Mouse (Mus musculus): ENCODE results near the gene Rbm6.

The Rbm6 gene

DNA sequence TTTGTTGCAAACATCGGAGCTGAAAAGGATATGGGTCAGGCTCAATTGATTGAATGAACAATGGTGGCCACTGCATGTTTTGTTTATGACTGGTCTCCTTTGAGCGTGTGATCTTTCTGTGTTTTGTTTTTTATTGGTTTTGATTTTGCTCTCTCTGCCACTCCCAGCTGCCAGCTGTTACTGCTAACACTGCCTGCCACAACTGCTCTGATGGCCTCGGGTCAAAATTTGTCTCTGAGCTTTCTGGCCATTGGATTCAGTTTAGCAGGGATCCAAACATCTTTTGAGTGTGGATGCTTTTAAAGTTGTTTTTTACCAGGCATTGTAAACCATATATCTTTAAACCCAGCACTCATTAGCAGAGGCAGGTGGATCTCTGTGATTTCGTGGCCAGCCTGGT, 7.4 kb upstream of the Rbm6 start:
- DNase-seq (ENCODE audit: low spot score in 2 of 2) = no peak

DNA sequence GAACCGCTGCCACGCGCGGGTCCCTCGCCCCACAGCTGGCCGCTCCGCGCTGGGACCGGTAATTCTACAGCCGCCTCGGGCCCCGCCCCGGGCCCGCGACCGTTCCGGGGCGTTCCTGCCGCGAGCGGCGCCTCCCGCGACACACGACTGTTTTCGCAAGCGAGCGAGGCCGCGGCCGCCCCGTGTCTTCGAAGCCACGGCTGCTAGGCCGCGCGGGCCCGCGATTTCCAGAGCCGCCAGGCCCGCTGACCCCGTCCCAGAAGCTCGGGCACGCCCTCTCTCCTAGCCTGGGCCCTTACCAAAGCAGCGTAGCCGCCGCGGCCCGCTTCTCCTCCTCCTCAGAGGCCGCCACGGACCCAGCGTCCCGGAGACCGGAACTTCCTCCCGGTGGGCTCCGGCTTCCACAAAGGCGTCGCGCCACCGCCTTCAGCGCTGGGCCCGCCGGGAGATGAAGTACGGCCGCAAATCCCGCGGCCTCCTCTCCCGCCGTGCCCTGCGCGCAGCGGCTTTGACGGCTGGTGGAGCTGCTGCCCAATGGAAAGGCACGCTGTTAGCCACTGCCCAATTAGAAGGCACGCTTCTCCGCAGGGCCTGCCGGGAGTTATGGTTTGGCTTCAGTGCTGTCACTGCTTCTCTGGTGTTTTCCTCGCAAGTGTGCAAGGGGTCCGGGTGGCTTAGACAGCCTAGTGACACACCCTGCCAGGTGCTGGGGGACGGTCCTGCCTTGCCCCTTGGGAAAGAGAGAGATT, 513 bp downstream of the Rbm6 start:
- peak; percentile 67 to 92 for DNase-seq (ENCODE audit: low spot score in 2 of 2)

DNA sequence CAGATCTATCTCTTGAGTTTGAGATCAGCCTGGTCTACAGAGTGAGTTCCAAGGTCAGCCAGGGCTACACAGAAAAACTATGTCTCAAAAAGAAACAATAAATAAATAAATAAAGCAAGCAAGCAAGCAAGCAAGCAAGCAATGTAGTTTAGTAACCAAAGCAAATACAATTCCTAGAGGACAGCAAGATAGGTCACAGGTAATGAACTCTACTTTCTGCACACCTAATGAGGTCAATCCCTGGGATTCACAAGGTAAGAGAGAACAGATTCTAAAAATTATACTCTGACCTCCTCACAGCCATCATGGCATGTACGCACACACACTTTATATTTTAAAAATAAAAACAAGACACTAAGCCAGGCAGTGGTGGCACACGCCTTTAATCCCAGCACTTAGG, 7.0 kb downstream of the Rbm6 start:
- DNase-seq (ENCODE audit: low spot score in 2 of 2) = no peak

DNA sequence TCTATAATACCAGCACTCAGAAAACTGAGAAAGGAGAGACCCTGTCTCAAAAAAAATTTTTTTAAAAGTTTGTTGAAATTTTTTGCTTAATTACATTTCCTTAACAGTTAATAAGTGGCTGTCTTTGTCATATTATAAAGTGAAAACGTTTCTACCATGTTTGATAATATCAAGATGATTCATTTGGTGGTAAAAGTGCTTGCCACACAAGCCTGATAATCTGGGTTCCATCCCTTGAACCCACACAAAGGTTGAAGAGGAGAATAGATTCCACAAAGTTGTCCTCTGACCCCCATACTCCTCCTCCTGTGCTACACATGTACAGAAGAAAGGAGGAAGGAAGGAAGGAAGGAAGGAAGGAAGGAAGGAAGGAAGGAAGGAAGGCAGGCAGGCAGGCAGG, 8.5 kb downstream of the Rbm6 start:
- DNase-seq (ENCODE audit: low spot score in 2 of 2) = no peak

DNA sequence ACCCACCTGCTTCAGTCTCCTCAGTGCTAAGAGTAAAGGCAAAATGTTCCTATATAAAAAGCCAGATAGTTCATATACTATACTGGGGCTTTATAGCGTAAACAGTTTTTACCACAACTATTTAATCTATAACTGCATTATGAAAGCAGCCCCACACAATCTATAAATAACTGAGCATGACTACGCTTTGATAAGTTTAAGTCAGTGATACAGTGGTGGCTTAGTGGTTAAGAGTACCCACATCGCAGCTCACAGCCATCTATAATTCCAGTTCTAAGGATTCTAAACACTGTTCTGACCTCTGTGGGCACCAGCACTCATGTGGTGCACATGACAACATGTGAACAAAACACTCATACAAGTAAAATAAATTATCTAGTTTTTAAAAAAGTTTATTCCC, 14.7 kb downstream of the Rbm6 start:
- no peak for DNase-seq (ENCODE audit: low spot score in 2 of 2)

DNA sequence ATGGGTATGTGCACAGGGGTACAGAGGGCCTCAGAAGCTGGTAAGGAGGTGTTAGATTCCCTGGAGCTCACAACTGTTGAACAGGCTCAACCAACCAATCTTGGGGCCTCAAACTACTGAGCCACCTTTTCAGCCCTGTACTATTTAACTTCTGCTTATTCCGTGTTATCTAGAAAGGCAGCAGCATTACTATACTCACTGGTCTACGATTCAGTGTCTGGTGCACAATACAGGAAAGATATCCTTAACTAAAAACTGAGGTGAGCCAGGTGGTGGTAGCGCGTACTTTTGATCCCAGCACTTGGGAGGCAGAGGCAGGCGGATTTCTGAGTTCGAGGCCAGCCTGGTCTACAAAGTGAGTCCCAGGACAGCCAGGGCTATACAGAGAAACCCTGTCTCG, 24.1 kb downstream of the Rbm6 start:
- no peak for DNase-seq (ENCODE audit: low spot score in 2 of 2)

DNA sequence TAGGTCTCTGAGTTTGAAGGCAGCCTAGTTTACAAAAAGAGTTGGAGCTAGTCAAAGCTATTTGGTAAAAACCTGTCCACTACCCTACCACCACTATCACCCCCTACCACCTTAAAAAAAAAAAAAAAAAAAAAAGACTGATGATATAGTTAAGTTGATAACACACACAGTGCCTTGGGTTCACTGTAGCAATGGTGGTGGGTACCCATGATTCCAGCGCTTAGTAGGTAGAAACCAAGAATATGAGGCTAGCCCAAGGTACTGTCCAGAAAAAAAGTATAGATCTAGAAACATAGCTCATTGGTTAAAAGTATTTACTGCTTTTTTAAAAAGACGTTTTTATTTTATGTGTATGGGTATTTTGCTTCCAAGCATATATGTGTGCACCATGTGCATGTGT, 30.3 kb downstream of the Rbm6 start:
- no peak for DNase-seq (ENCODE audit: low spot score in 2 of 2)

DNA sequence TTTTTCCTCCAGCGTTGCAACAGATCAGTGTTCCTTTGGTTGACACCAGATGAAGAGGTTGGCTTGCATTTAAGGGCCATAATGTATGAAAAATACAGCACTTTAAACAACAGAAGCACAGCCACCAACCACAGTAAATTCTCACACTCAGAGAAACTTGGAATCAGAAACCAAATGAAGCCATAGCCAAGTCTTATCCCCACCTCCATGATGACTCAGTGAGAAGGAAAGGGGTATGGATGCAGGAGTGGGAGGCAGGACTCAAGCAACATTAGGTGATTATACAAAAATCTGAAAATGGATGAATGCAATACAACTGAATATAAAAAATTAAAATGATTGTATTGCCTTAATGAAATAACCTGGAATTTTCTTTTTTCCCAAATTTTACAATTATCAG, 34.2 kb downstream of the Rbm6 start:
- DNase-seq (ENCODE audit: low spot score in 2 of 2) = no peak

DNA sequence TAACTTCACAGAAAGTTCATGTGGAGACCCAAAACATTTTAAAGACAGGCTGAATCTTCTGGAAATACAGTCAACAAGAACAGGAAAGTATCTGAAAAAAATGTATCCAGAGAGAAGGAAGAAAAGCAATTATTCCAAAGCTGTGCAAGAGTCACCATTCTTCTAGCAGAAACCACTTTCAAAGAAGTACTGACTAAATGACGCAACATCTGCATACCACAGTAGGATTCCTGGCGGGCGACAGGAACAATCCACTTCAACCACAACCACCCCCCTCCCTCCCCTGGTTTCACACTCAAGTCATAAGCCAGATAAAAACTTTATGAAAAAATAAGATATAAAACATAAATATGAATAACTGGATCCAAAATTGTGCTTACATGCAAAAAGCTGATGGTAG, 39.2 kb downstream of the Rbm6 start:
- no peak for DNase-seq (ENCODE audit: low spot score in 2 of 2)

DNA sequence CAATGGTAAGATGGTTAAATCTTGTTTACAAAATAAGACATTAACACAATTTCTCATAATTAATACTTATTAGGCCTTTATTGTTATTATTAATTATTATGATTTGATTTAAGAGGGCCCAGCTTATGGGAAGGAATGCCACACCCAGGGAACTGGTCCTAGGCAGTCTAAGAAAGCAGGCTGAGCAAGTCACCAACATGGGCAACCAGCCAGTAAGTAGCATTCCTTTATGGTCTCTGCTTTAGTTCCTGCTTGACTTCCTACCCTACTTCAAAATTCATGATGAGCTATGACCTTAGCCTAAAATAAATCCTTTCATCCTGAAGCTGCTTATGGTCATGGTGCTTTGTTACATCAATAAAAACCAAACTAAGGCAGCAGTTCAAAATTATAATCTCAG, 41.3 kb downstream of the Rbm6 start:
- DNase-seq (ENCODE audit: low spot score in 2 of 2) = no peak

DNA sequence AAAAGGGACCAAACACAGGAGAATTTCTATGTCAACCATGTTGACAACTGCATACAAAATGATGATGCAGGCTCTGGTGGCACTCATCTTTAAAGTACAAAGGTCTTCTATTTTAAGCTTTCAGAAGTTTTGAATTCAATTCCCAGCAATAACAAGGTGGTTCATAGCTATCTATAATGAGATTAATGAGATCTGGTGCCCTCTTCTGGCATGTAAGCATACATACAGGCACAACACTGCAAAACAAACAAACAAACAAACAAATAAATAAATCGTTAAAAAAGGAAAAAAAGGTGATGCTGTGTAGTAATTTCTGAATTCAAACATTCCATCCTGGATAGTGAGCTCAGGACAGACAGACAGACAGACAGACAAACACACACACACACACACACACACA, 60.9 kb downstream of the Rbm6 start:
- no peak for DNase-seq (ENCODE audit: low spot score in 2 of 2)

DNA sequence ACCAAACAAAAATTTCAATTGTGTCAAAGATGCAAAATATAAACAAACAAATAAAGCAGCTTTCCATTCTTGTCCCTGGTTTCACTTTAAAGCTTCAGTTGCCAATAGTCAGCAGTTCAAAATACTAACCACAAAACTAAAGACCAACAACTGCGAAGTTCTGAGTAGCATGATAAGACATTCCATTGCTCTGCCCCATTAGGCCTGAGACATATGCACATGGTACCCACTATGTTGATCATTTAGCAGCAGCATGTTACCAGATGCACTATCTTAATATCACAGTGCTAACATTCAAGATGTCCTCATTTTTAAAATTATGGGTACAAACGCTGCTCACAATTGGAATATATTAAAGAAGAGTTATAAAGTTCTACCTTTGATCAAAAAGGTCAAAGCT, 62.1 kb downstream of the Rbm6 start:
- DNase-seq (ENCODE audit: low spot score in 2 of 2) = no peak

DNA sequence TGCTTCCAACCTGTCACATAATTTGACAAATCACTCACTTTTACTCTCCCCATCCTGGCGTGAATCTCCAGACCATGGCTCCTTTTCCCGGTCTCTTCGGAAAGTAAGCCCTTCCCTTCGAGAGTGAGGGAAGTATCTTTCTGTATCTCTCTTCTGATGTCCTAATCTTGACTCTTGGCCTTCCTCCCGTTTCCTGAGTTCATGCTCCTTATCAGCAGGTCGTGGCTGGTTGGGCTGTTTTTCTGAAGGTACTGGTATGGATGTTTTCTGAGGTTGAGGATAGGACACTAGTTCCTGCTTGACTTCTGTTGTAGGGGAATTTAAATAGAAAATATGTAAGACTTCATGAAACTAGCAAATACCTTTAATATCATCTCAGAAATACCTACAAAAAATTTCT, 81.3 kb downstream of the Rbm6 start:
- no peak for DNase-seq (ENCODE audit: low spot score in 2 of 2)

DNA sequence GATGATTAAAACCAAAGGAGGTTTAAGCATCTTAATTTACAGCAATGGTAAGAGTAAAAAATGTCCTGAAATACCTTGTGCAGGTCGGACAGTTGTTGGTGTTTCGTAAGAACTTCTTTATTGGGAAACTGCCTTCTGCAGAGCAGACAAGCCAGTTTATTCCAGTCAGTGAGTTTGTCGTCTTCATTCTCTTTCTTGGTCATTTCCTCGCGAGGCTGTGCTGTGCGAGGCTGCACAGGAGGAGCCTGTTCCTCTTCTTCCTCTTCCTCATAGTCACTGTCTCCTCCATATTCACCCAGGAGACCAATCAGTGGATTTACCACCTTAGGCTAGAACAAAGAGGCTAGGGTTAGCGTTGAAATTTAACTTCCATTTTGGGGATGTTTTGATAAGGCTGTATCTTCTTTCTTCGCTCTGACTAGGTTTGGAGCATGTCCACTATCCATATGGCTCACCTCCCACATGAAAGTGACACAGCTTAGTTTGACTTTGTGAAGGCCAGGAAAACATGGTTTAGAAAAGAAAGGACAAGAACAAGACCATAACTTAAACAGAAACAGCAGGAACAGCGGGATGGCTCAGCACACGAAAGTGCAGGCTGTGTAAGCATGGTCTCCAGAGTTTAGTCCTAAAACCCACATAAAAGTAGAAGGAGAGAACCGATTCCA, 90.4 kb downstream of the Rbm6 start:
- no peak for DNase-seq (ENCODE audit: low spot score in 2 of 2)

DNA sequence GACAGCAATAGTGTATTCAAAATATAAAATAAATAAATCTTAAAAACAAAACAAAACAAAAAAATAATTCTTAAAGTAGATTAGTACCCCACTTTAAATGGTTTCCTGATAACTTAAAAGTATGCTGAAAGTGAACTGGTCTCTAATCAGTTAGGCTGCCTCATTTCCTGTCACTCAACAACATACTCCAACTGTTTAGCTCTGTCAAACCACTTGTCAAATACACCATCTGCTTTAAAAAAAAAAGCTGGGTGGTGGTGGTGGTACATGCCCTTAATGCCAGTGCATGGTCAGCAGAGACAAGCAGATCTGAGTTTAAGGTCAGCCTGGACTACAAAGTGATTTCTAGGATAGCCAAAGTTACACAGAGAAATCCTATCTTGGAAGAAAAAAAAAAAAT, 96.2 kb downstream of the Rbm6 start:
- DNase-seq (ENCODE audit: low spot score in 2 of 2) = no peak

DNA sequence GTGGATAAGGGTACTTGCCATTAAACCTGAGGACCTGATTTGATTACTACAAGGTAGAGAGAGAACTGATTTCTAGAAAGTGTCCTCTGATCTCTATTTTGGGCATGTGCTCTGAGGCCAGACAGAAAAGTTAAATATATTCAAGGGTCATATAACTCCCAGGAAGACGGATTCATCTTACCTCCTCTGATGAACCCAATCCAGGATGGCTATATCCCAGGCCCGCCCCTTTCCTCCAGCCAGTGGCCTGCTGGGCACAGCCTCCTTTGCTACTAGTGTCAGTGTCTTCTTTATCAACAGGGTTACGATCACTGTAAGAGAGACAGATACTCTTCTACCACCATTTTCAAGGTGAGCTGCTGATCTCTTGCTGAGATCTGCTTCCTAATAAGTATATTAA, 98.6 kb downstream of the Rbm6 start:
- DNase-seq (ENCODE audit: low spot score in 2 of 2) = no peak

DNA sequence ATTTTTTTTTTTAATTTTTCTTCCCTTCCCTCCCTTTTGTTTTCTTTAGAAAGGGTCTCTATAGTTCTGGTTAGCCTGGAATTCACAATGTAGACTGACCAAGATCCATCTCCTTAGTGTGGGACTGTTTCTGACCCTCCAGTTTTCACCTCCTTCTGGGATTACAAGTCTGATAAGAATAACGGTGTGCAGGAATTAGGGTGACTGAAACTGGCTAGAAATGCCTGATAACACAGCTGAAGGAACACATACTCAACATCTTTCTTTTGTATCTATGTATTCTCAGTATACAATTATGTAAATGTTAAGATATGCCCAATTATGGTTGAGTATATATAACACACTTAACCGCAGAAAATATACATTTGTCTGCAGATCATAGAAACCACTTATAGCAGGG, 101.3 kb downstream of the Rbm6 start:
- no peak for DNase-seq (ENCODE audit: low spot score in 2 of 2)

DNA sequence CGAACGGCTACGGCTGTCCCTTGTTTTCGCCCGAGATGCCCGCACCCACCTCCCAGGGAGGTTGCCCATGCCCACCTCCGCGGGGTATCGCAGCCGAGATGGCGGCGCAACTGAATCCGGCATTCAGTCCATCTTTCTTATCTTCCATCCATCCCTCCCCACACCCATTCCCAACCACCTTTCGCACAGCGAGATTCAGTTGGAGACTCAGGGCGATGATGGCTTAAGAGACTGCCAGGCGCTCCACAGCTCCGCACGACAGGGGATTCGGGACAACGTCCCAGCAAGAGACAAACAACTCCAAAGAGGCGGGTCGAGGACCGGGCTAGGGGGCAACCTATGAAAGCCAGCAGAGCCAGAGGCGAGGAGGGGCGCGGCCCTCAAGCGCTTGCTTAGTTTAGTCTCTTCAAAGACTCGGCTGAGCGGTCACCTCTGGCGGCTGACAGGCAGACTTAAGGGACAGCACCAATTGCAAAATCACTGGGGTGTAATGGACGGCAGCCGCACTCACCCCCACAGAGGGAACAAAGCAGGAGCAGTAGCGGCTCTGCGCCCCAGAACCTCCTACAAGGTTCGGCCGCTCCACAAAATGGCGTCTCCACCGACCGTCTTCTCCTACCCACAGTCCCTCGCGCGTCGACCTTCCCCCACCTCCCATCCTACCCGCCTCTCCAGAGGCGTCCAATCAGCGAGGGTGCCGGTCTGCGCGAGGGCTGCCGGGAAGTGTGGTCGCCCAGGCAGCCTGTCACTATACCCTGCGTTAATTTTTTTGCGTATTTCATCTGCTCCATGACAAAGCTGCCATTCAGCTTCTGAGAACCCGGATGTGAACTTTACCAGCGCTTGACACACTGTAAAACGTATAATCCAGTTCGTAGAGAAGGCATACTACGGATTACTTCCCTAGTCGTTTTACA, 102.4 kb downstream of the Rbm6 start, which contains the start of gene Rbm5:
TSS of gene Rbm5 (minus strand) at position 623 of the 917 bp plus-strand sequence.
- DNase-seq (ENCODE audit: low spot score in 2 of 2) = peak; percentile 82 to 90

DNA sequence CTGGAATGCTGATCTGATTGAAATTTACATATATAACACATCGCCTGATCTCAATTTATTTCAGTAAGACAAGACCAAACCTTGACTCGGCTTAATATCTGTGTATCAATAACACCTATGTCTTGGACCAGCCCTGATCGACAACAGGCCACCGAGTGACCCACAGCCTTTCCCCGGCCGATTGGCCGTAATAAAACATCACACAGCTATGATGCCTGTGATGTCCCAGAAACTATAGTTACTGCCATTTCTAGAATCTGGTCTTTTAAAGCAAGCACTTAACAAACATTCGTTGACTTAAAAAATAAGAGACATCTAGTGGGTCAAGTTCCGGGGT, 103.0 kb downstream of the Rbm6 start:
- no peak for DNase-seq (ENCODE audit: low spot score in 2 of 2)

DNA sequence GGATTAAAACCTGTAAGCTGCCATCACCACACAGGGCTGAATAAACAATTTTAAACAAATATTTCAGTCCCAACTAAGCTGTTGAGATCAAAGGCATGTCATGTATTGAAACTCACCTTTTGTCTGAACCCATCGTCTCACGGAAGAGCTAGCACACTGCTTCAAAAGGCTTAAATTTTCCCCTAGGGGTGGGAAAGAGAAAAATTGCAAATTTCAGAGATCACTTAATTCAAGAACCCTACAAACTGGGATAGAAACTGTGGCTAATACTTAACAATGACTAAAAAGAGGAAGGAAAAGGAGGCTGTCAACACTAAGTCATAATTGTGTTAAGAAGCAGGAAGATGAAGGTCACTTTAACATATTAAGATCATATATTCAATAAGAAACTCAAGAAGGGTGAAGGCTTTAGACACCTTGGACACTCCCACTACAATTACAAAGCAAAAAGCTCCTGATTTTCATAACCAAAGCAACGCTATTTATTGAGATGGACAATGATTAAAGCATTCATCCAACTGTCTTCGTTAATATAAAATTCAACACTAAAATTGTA, 103.5 kb downstream of the Rbm6 start:
- DNase-seq (ENCODE audit: low spot score in 2 of 2) = no peak

DNA sequence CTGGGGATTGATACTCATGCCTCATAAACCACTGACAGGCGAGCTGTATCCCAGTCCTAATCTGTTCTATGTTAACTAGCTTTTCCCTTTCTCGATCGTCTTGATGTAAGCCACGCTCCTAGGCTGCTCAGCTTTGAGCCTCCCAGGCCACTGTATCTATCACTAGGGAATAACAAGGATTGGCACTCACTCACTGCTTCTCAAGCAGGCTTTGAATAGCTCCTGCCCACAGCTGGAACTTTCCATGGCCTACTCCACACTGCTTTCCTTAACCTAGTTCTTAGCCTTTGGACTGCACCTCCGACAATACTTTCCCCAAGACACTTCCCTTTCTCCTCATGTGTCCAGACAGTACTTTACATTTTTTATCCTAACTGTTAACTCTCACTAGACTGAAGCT, 104.2 kb downstream of the Rbm6 start:
- DNase-seq (ENCODE audit: low spot score in 2 of 2) = no peak

DNA sequence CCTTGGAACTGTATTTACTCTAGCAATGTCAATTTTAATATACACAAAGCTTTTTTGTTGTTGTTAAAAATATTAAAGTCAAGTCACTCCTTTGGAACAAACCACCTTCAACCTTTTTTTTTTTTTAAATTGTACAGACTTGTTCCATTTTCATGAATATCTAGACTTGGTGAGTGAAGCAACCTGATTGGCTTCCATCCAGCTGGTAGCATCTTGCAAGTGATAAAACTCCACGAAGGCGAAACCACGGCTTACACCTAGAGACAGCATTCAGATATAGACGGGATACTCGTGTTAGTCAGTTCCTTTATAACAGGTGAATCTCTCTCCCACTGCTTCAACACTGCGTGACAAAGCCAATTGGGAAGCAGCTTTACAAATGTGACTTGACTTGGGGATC, 113.4 kb downstream of the Rbm6 start:
- DNase-seq (ENCODE audit: low spot score in 2 of 2) = no peak

All from cerebellum, postnatal 4 days (tissue).